Mouse (Mus musculus) embryonic facial prominence, embryonic 13.5 days (tissue): ENCODE measurements at regions not wholly inside any gene's neighbourhood (a gene's known extent, or its start where the extent isn't known, plus 50 kb on each side); places are given as distances from the start of the nearest gene placed in this dataset.

ENCODE experiments used
- ATAC-seq: fragments of 200-750 bp; cut with Nextera tagmentation; 2 replicates; pipeline ENCODE4 v1.8.0; 2017; ENCODE audit warnings: low read depth; ENCODE audit not compliant: insufficient number of reproducible peaks, insufficient read depth, low FRiP score, low TSS enrichment
- H3K27ac ChIP-seq: fragments of 300-500 bp; sonication (generic); 2 replicates; pipeline ENCODE4 v1.5.1; 2015; ENCODE audit warnings: moderate library complexity, mild to moderate bottlenecking, inconsistent platforms
- H3K27me3 ChIP-seq: fragments of 300-500 bp; sonication (generic); 2 replicates; pipeline ENCODE4 v1.6.1; 2015; ENCODE audit warnings: mild to moderate bottlenecking, inconsistent platforms
- H3K36me3 ChIP-seq: fragments of 300-500 bp; sonication (generic); 2 replicates; pipeline ENCODE4 v1.6.1; 2015; ENCODE audit warnings: mild to moderate bottlenecking, inconsistent platforms
- H3K4me1 ChIP-seq: fragments of 300-500 bp; sonication (generic); 2 replicates; pipeline ENCODE4 v1.6.1; 2015; ENCODE audit warnings: inconsistent platforms
- H3K4me2 ChIP-seq: fragments of 300-500 bp; sonication (generic); 2 replicates; pipeline ENCODE4 v1.6.1; 2015; ENCODE audit warnings: moderate library complexity, mild to moderate bottlenecking, inconsistent platforms
- H3K4me3 ChIP-seq: fragments of 300-500 bp; sonication (generic); 2 replicates; pipeline ENCODE4 v1.5.1; 2015; ENCODE audit warnings: mild to moderate bottlenecking, inconsistent platforms
- H3K9ac ChIP-seq: fragments of 300-500 bp; sonication (generic); 2 replicates; pipeline ENCODE4 v1.6.1; 2015; ENCODE audit warnings: mild to moderate bottlenecking, inconsistent platforms
- H3K9me3 ChIP-seq: fragments of 300-500 bp; sonication (generic); 2 replicates; pipeline ENCODE4 v1.6.1; 2016; ENCODE audit warnings: inconsistent platforms
- WGBS: fragments of 180-500 bp; shearing (Covaris S2); methylation state at CpG from one replicate; pipeline ENCODE4 v1.1.7; 2015; ENCODE audit warnings: mixed read lengths; 5-methylcytosine and 5-hydroxymethylcytosine counted together

- Histone ChIP-seq H3K4me2 (no peak overlapping the region), H3K4me3 (no peak overlapping the region), H3K9ac (no peak overlapping the region), H3K9me3 (no peaks in the 10 kb centered on the region), H3K27me3 (no peaks in the 10 kb centered on the region), H3K27ac (no peak overlapping the region), H3K4me1 (no peaks in the 10 kb centered on the region), H3K36me3 (no peaks in the 10 kb centered on the region)
- 90% methylated on average over 4 of the region's 4 CpGs for WGBS
- ATAC-seq = no peak
Observed at GRCm38 (mm10) chr4:93494319-93494718, 159.0 kb upstream of the Tusc1 start.

GRCm38 (mm10) chr4:93493905-93494304 is 158.6 kb upstream of the Tusc1 start:
- no peak overlapping the region for H3K27ac ChIP-seq
- H3K9ac ChIP-seq = no peak overlapping the region
- no peak overlapping the region for H3K4me2 ChIP-seq
- no peaks in the 10 kb centered on the region for H3K4me1 ChIP-seq
- H3K27me3 ChIP-seq = no peaks in the 10 kb centered on the region
- H3K4me3 ChIP-seq = no peak overlapping the region
- H3K36me3 ChIP-seq = no peaks in the 10 kb centered on the region
- no peaks in the 10 kb centered on the region for H3K9me3 ChIP-seq
- WGBS = 74% methylated on average over 2 of the region's 2 CpGs
- ATAC-seq = no peak

DNA sequence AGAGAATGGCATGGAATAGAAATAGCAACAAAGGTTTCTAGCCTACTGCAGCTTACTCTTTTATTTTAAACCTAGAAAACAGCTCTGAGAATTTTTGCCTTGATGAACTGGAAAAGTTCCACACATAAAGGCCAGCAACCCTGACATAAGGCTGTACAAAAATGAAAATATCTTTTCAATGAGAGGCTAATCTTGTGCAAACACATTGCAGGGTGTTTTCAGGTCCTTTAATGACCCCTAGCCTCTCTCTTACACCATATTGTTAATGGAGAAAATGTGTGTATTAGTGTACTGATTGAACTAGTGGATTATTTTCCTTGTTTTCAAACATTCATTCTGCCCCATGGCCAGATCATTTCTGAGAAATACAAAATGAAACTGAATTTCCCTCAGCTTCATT is 158.0 kb upstream of the Tusc1 start:
- no peaks in the 10 kb centered on the region for H3K9me3 ChIP-seq
- no peak overlapping the region for H3K27ac ChIP-seq
- H3K36me3 ChIP-seq = no peaks in the 10 kb centered on the region
- no peak overlapping the region for H3K4me3 ChIP-seq
- no peak overlapping the region for H3K9ac ChIP-seq
- no peaks in the 10 kb centered on the region for H3K4me1 ChIP-seq
- H3K27me3 ChIP-seq = no peaks in the 10 kb centered on the region
- no peak overlapping the region for H3K4me2 ChIP-seq
- ATAC-seq = no peak

DNA sequence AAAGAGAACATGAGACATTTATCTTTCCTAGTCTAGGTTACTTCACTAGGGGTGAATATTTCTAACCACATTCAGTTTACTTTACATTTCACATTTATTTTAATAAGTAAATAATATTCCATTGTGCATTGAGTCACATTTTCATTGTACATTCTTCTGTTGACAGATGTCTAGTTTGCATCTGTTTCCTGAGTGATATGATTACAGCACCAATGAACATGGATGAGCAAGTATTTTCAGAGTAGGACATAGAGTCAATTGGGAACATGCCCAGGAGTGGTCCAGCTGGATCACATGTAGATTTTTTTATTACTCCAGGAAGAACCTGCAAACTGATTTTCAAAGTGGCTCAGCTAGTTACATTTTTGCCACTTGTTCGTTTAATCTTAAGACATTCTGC is 153.3 kb upstream of the Tusc1 start:
- H3K4me2 ChIP-seq = no peak overlapping the region
- H3K9me3 ChIP-seq = no peaks in the 10 kb centered on the region
- ATAC-seq = no peak
- H3K36me3 ChIP-seq = no peaks in the 10 kb centered on the region
- H3K4me1 ChIP-seq = no peaks in the 10 kb centered on the region
- no peak overlapping the region for H3K27ac ChIP-seq
- no peaks in the 10 kb centered on the region for H3K27me3 ChIP-seq
- 83% methylated on average over 1 of the region's 1 CpGs for WGBS
- H3K9ac ChIP-seq = no peak overlapping the region
- H3K4me3 ChIP-seq = no peak overlapping the region

DNA sequence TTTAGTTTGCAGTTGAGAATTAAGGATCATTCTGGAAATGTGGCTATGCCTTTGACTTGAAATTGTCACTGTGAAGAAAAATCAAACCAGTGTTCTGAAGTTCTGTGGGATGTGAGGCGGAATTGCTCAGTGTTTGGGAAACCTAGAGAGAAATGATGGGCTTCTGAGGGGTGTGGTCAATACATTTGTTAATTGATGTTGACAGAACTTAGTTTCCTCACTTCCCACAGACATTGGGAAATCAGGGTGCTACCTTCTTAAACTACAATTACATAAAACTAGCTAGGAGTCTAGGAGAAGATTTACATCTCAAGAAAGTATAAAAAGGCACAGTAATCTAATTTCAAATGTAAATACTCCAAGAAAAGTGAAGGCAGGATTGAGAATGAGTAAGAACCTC is 151.1 kb upstream of the Tusc1 start:
- Histone ChIP-seq H3K4me1 (no peaks in the 10 kb centered on the region), H3K36me3 (no peaks in the 10 kb centered on the region), H3K27ac (no peak overlapping the region), H3K9ac (no peak overlapping the region), H3K4me2 (no peak overlapping the region), H3K4me3 (no peak overlapping the region), H3K9me3 (no peaks in the 10 kb centered on the region), H3K27me3 (no peaks in the 10 kb centered on the region)
- ATAC-seq = no peak
- WGBS = 56% methylated on average over 1 of the region's 1 CpGs

- Histone ChIP-seq H3K27me3 (no peaks in the 10 kb centered on the region), H3K9ac (no peak overlapping the region), H3K4me2 (no peak overlapping the region), H3K4me3 (no peak overlapping the region), H3K9me3 (no peaks in the 10 kb centered on the region), H3K36me3 (no peaks in the 10 kb centered on the region), H3K4me1 (no peaks in the 10 kb centered on the region), H3K27ac (no peak overlapping the region)
- no peak for ATAC-seq
- 88% methylated on average over 1 of the region's 1 CpGs for WGBS
Observed at GRCm38 (mm10) chr4:93481247-93481646, 145.9 kb upstream of the Tusc1 start.

DNA sequence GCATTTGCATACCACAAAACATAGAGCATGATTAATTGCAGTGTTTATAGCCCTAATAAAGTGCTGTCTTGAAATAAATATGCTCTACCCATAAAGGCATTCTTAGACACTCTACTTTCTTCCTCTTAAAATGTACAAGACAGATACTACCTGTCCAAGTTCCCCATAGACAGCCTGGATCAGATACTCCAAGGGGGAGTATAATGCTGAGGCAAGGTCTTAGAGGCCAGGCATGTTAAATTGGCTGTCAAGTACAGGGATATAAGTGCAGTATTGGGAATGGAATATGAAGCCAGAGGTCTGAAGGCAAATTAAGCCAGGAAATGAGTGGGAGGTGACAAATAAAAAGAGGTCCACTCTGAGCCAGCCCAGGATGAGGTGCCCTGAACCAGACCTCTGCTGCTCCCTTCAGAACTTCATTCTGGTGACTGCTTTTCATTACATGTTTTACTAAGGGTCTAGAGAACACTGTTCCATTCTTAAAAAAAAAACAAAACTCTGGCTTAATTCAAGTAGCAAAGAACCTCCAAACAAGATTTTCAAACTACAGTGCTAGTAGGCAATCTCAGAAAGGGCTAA is 142.0 kb upstream of the Tusc1 start:
- H3K27me3 ChIP-seq = no peaks in the 10 kb centered on the region
- no peak overlapping the region for H3K27ac ChIP-seq
- H3K4me1 ChIP-seq = no peaks in the 10 kb centered on the region
- no peak overlapping the region for H3K9ac ChIP-seq
- H3K4me3 ChIP-seq = no peak overlapping the region
- ATAC-seq = no peak
- H3K9me3 ChIP-seq = no peaks in the 10 kb centered on the region
- no peaks in the 10 kb centered on the region for H3K36me3 ChIP-seq
- H3K4me2 ChIP-seq = no peak overlapping the region

DNA sequence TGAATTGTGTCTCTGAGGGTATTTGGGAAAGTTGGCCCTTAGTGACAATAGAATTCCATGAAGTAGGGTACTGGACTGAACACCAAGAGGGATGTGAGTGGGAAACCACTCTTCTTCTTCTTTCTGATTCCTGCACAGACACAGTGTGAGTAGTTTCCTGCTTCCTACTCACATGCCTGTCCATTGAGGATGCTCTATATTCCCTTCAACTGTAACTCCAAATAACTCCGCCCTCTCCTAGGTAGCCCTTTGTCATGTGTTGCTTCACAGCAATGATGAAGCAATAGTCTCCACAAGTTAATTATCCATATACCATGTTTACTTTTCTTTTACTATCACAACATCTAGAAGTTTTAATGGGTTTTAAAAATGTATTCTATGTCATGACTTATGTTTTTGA is 132.7 kb upstream of the Tusc1 start:
- H3K9me3 ChIP-seq = no peaks in the 10 kb centered on the region
- no peak overlapping the region for H3K9ac ChIP-seq
- H3K36me3 ChIP-seq = no peaks in the 10 kb centered on the region
- no peak overlapping the region for H3K4me3 ChIP-seq
- H3K27ac ChIP-seq = no peak overlapping the region
- no peak overlapping the region for H3K4me2 ChIP-seq
- ATAC-seq = no peak
- no peaks in the 10 kb centered on the region for H3K27me3 ChIP-seq
- H3K4me1 ChIP-seq = no peaks in the 10 kb centered on the region
- 98% methylated on average over 1 of the region's 1 CpGs for WGBS

DNA sequence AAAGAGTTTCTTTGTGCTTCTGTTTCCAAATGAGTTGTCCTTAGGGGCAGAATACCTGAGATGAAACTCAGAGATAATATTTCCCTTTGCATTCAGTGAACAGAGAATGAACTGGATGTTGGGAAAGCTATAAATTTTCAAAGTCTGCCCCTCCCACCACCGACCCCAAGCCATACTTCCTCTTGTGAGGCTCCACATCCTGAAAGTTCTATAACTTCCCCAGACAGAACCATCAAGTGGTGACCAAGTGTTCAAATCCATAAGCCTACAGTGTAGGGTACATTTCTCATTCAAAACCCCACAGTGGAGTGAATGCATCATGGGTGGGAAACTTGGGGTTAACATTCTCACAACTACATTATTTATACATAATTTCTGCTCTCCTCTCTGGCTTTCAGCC is 132.1 kb upstream of the Tusc1 start:
- no peaks in the 10 kb centered on the region for H3K36me3 ChIP-seq
- H3K4me3 ChIP-seq = no peak overlapping the region
- no peak for ATAC-seq
- H3K9ac ChIP-seq = no peak overlapping the region
- WGBS = 72% methylated on average over 1 of the region's 1 CpGs
- H3K27me3 ChIP-seq = no peaks in the 10 kb centered on the region
- no peak overlapping the region for H3K27ac ChIP-seq
- H3K4me2 ChIP-seq = no peak overlapping the region
- no peaks in the 10 kb centered on the region for H3K4me1 ChIP-seq
- H3K9me3 ChIP-seq = no peaks in the 10 kb centered on the region

DNA sequence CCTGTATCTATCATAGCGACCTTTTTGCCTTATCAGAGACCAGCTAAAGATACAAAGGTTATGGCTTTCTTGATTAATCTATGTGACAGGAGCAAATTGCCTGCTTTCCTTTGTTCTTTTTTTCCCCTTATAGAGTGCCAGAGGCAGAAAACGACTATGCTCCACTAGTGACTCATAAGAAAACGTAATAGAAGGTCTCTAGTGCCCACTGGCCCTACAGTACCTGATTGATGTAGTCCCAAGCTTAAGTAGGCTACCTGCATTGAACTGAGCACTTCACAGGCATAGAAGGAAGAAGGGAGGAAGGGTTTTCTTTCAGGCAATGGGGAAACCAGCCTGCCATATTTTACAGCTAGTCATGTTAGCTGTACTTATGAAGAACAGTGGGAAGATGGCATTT is 116.0 kb upstream of the Tusc1 start:
- no peak overlapping the region for H3K4me3 ChIP-seq
- no peak for ATAC-seq
- WGBS = 69% methylated on average over 3 of the region's 3 CpGs
- no peaks in the 10 kb centered on the region for H3K9me3 ChIP-seq
- H3K4me1 ChIP-seq = no peaks in the 10 kb centered on the region
- H3K36me3 ChIP-seq = no peaks in the 10 kb centered on the region
- H3K27me3 ChIP-seq = no peaks in the 10 kb centered on the region
- H3K9ac ChIP-seq = no peak overlapping the region
- no peak overlapping the region for H3K27ac ChIP-seq
- no peak overlapping the region for H3K4me2 ChIP-seq

DNA sequence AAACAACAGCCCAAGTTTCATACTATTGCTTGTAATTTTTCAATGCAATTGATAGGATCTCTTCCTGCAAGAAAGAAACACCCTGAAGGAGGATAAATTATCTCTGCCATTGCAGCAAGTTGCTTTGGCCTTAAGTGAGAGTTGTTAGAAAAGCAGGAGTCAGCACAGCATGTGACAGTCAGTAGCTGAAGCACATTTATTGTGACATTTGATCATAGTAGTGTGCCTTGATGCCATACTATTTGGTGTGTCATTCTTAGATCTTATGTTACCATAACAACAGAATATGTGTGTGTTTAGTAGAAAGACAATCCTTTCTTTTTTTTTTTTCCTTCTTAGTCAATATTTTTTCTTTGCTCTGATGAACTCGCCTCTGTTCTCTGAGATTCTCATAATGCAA is 115.5 kb upstream of the Tusc1 start:
- ATAC-seq = no peak
- no peaks in the 10 kb centered on the region for H3K4me1 ChIP-seq
- H3K36me3 ChIP-seq = no peaks in the 10 kb centered on the region
- no peaks in the 10 kb centered on the region for H3K27me3 ChIP-seq
- 85% methylated on average over 1 of the region's 1 CpGs for WGBS
- no peaks in the 10 kb centered on the region for H3K9me3 ChIP-seq
- no peak overlapping the region for H3K9ac ChIP-seq
- H3K4me2 ChIP-seq = no peak overlapping the region
- no peak overlapping the region for H3K4me3 ChIP-seq
- no peak overlapping the region for H3K27ac ChIP-seq

- Histone ChIP-seq H3K4me3 (no peak overlapping the region), H3K4me2 (no peak overlapping the region), H3K4me1 (no peaks in the 10 kb centered on the region), H3K9me3 (no peaks in the 10 kb centered on the region), H3K27ac (no peak overlapping the region), H3K36me3 (no peaks in the 10 kb centered on the region), H3K9ac (no peak overlapping the region), H3K27me3 (no peaks in the 10 kb centered on the region)
- no peak for ATAC-seq
Observed at GRCm38 (mm10) chr4:93444666-93445065, 109.4 kb upstream of the Tusc1 start.
